Mouse (Mus musculus) layer of hippocampus, postnatal 36 days (tissue): ENCODE data around the gene Htr6. TPM values are rescaled to one million over a fixed set of nuclear protein-coding genes. Genes with fewer than 3 reads are reported as not detected.

ENCODE experiments used
- total RNA-seq, 2 experiments: library from RNA; stranded (reverse); gene quantifications; 2 replicates each; pipeline ENCODE4 v1.2.3; 2021

The Htr6 gene
- total RNA-seq, 2 experiments from 2014 or later = 6.5 to 8.8 TPM

Other genes starting within 250 kb of the Htr6 start
- under 1 TPM; 0.70 to 0.73 TPM for gene Pla2g5, start 212.1 kb downstream of the Htr6 start, total RNA-seq
- not detected for gene Gm13030, start 201.6 kb downstream of the Htr6 start, total RNA-seq
- not detected for gene Pla2g2e, start 197.6 kb downstream of the Htr6 start, total RNA-seq
- gene Otud3, start 161.6 kb downstream of the Htr6 start, total RNA-seq = 10 to 100 TPM; 10.8 to 12.8 TPM
- gene Rnf186, start 108.5 kb downstream of the Htr6 start, total RNA-seq = not detected
- gene Tmco4, start 102.7 kb downstream of the Htr6 start, total RNA-seq = 1 to 10 TPM; 2.0 to 2.5 TPM
- gene Nbl1, start 17.4 kb upstream of the Htr6 start, total RNA-seq = 10 to 100 TPM; 77.2 to 86.8 TPM
- 100 to 1,000 TPM; 198 to 212 TPM for gene Minos1, start 55.5 kb upstream of the Htr6 start, total RNA-seq
- gene Capzb, start 117.3 kb upstream of the Htr6 start, total RNA-seq = 100 to 1,000 TPM; 417 to 423 TPM
- gene Pqlc2, start 235.1 kb upstream of the Htr6 start, total RNA-seq = 10 to 100 TPM; 11.9 to 13.2 TPM
- 10 to 100 TPM; 32.1 to 32.3 TPM for gene Akr7a5, start 235.2 kb upstream of the Htr6 start, total RNA-seq